Mouse (Mus musculus) spleen, adult 10 weeks (tissue): ENCODE measurements around the gene Syndig1. TPM values are rescaled to one million over a fixed set of nuclear protein-coding genes. Genes with fewer than 3 reads are reported as not detected.

Experiments used
- polyA plus RNA-seq: library from polyadenylated mRNA; stranded (reverse); fragments of 350-450 nt; fragmentation: Illumina TruSeq; extraction: RNeasy Lipid Tissue Mini Kit (QIAGEN cat#74804); gene quantifications from one replicate; pipeline ENCODE4 v1.2.3, GENCODE M21; 2015; ENCODE audit warnings: low replicate concordance; ENCODE audit not compliant: insufficient read depth

The Syndig1 gene
- not detected for polyA plus RNA-seq

GRCm38 (mm10) chr2:149828911-149829310 lies at the start of gene Syndig1:
Syndig1 (plus strand) TSS chr2:149829211.

GRCm38 (mm10) chr2:149830536-149831458 lies 1.8 kb downstream of the Syndig1 start, which contains the start of gene C530025M09Rik:
C530025M09Rik (minus strand) TSS chr2:149831213.

Other genes starting within 250 kb of the Syndig1 start
- gene C530025M09Rik, start 2.0 kb downstream of the Syndig1 start, polyA plus RNA-seq, result not detected